Mouse (Mus musculus) CH12.LX (cell line): Measurements from ENCODE around the gene Tnik. TPM values are rescaled to one million over a fixed set of nuclear protein-coding genes. Genes with fewer than 3 reads are reported as not detected.

Source experiments
- DNase-seq: peaks from one replicate; pipeline ENCODE4 v3.0.0-alpha.2; 2013; ENCODE audit errors: extremely low read depth
- H3K27ac ChIP-seq: 2 replicates; pipeline ENCODE4 v1.5.1; 2012; ENCODE audit warnings: low read depth, mild to moderate bottlenecking, control low read depth, moderate library complexity; ENCODE audit not compliant: insufficient read depth
- H3K27me3 ChIP-seq: replicated peaks from 2 replicates; pipeline ENCODE3; 2012; ENCODE audit warnings: inconsistent platforms
- H3K36me3 ChIP-seq, 2 experiments: replicated peaks in 1 of 2; 2 replicates each; pipeline versions ENCODE3 to v1.6.1; 2012; ENCODE audit warnings: inconsistent platforms in 1 of 2, low read length in 1 of 2, mild to moderate bottlenecking in 1 of 2, mixed read lengths in 1 of 2, moderate library complexity in 1 of 2; ENCODE audit not compliant: control insufficient read depth in 1 of 2, insufficient read depth in 1 of 2
- H3K4me1 ChIP-seq, 2 experiments: 2 replicates each; pipeline ENCODE4 v1.6.1; 2012; ENCODE audit warnings: inconsistent platforms in 1 of 2, moderate library complexity in 1 of 2; ENCODE audit not compliant: insufficient read depth in 2 of 2, control insufficient read depth in 1 of 2
- H3K4me2 ChIP-seq: 2 replicates; pipeline ENCODE4 v1.6.1; 2012; ENCODE audit warnings: low read depth, mild to moderate bottlenecking, control low read depth; ENCODE audit not compliant: poor library complexity, insufficient read depth, severe bottlenecking
- H3K4me3 ChIP-seq, 3 experiments: fragments of 150-350 bp in 1 of 3; sonication (generic) in 1 of 3; replicated peaks in 1 of 3; 2 replicates each; pipeline versions ENCODE3 to v1.5.1; 2011 to 2012; ENCODE audit warnings: low read depth in 2 of 3, low read length in 2 of 3, mild to moderate bottlenecking in 2 of 3, moderate library complexity in 2 of 3, control low read depth in 1 of 3, improper control_type of control experiment in 1 of 3, inconsistent platforms in 1 of 3, mixed read lengths in 1 of 3; ENCODE audit not compliant: poor library complexity in 1 of 3
- H3K79me2 ChIP-seq: replicated peaks from 2 replicates; pipeline ENCODE4 v1.6.1; 2012; ENCODE audit warnings: mild to moderate bottlenecking, moderate library complexity; ENCODE audit not compliant: control insufficient read depth, poor library complexity, insufficient read depth, severe bottlenecking; ENCODE audit errors: extremely low read depth
- H3K9ac ChIP-seq: 2 replicates; pipeline ENCODE4 v1.6.1; 2012; ENCODE audit warnings: low read depth, mild to moderate bottlenecking, control low read depth, moderate library complexity; ENCODE audit not compliant: insufficient read depth
- H3K9me3 ChIP-seq: replicated peaks from 2 replicates; pipeline ENCODE3; 2012; ENCODE audit warnings: low read length, inconsistent platforms, mixed read lengths
- CHD2 ChIP-seq: IDR thresholded peaks from 2 replicates; pipeline ENCODE4 v1.6.1; 2011; ENCODE audit warnings: low read length, improper control_type of control experiment
- CTCF ChIP-seq, 2 experiments: IDR thresholded peaks in 1 of 2; conservative IDR thresholded peaks in 1 of 2; 2 replicates each; pipeline ENCODE4 v1.5.1; 2011 to 2012; ENCODE audit warnings: low read depth in 2 of 2, low read length in 2 of 2, improper control_type of control experiment in 1 of 2, inconsistent platforms in 1 of 2, mild to moderate bottlenecking in 1 of 2, moderate library complexity in 1 of 2
- E2F4 ChIP-seq: IDR thresholded peaks from 2 replicates; pipeline ENCODE4 v1.6.1; 2011; ENCODE audit warnings: low read depth, low read length, improper control_type of control experiment; ENCODE audit not compliant: insufficient replicate concordance
- ELF1 ChIP-seq: IDR thresholded peaks from 2 replicates; pipeline ENCODE4 v1.6.1; 2014; ENCODE audit warnings: low read depth, mild to moderate bottlenecking, inconsistent platforms, low read length, improper control_type of control experiment
- ETS1 ChIP-seq: conservative IDR thresholded peaks from 2 replicates; pipeline ENCODE4 v1.6.1; 2012; ENCODE audit warnings: low read depth, mild to moderate bottlenecking, inconsistent platforms, low read length, improper control_type of control experiment, moderate library complexity
- GABPA ChIP-seq: IDR thresholded peaks from 2 replicates; pipeline ENCODE4 v1.6.1; 2012; ENCODE audit warnings: low read depth, low read length, improper control_type of control experiment, inconsistent platforms; ENCODE audit not compliant: insufficient replicate concordance
- HCFC1 ChIP-seq: IDR thresholded peaks from 2 replicates; pipeline ENCODE4 v1.6.1; 2012; ENCODE audit warnings: low read depth, mild to moderate bottlenecking, inconsistent platforms, low read length, improper control_type of control experiment
- IRF4 ChIP-seq: IDR thresholded peaks from 2 replicates; pipeline ENCODE4 v1.6.1; 2014; ENCODE audit warnings: low read depth, mild to moderate bottlenecking, inconsistent platforms, low read length, improper control_type of control experiment
- JUN ChIP-seq: IDR thresholded peaks from 2 replicates; pipeline ENCODE4 v1.6.1; 2011; ENCODE audit warnings: low read depth, mild to moderate bottlenecking, low read length, improper control_type of control experiment, moderate library complexity; ENCODE audit not compliant: insufficient read depth
- JUND ChIP-seq: conservative IDR thresholded peaks from 2 replicates; pipeline ENCODE4 v1.6.1; 2011; ENCODE audit warnings: low read depth, low read length, improper control_type of control experiment
- MAFK ChIP-seq: IDR thresholded peaks from 2 replicates; pipeline ENCODE4 v1.6.1; 2011; ENCODE audit warnings: low read length, improper control_type of control experiment; ENCODE audit not compliant: insufficient replicate concordance
- MAZ ChIP-seq: IDR thresholded peaks from 2 replicates; pipeline ENCODE4 v1.6.1; 2012; ENCODE audit warnings: low read depth, mild to moderate bottlenecking, inconsistent platforms, low read length, improper control_type of control experiment, moderate library complexity
- MEF2A ChIP-seq: IDR thresholded peaks from 2 replicates; pipeline ENCODE4 v1.6.1; 2014; ENCODE audit warnings: low read depth, mild to moderate bottlenecking, inconsistent platforms, low read length, improper control_type of control experiment, borderline replicate concordance
- MXI1 ChIP-seq: IDR thresholded peaks from 2 replicates; pipeline ENCODE4 v1.6.1; 2011; ENCODE audit warnings: mild to moderate bottlenecking, low read depth, low read length, improper control_type of control experiment
- NELFE ChIP-seq: IDR thresholded peaks from 2 replicates; pipeline ENCODE4 v1.6.1; 2011; ENCODE audit warnings: low read depth, low read length, improper control_type of control experiment
- NRF1 ChIP-seq: IDR thresholded peaks from 2 replicates; pipeline ENCODE4 v1.6.1; 2014; ENCODE audit warnings: low read depth, mild to moderate bottlenecking, inconsistent platforms, low read length, improper control_type of control experiment, moderate library complexity
- PAX5 ChIP-seq: IDR thresholded peaks from 2 replicates; pipeline ENCODE4 v1.6.1; 2012; ENCODE audit warnings: low read length, inconsistent platforms, mixed read lengths
- POLR2A ChIP-seq: IDR thresholded peaks from 2 replicates; pipeline ENCODE4 v1.6.1; 2011; ENCODE audit warnings: low read depth, mild to moderate bottlenecking, improper control_type of control experiment, low read length
- POLR2AphosphoS2 ChIP-seq: IDR thresholded peaks from 2 replicates; pipeline ENCODE4 v1.6.1; 2011; ENCODE audit warnings: low read depth, low read length, improper control_type of control experiment
- SIN3A ChIP-seq: IDR thresholded peaks from 2 replicates; pipeline ENCODE4 v1.6.1; 2012; ENCODE audit warnings: low read length, improper control_type of control experiment, inconsistent platforms
- SMC3 ChIP-seq: IDR thresholded peaks from 2 replicates; pipeline ENCODE4 v1.6.1; 2011; ENCODE audit warnings: low read depth, low read length, improper control_type of control experiment
- TBP ChIP-seq: conservative IDR thresholded peaks from 2 replicates; pipeline ENCODE4 v1.6.1; 2011; ENCODE audit warnings: low read depth, low read length, improper control_type of control experiment
- UBTF ChIP-seq: IDR thresholded peaks from 2 replicates; pipeline ENCODE4 v1.6.1; 2012; ENCODE audit warnings: low read depth, mild to moderate bottlenecking, inconsistent platforms, low read length, improper control_type of control experiment, moderate library complexity
- USF2 ChIP-seq: conservative IDR thresholded peaks from 2 replicates; pipeline ENCODE4 v1.6.1; 2011; ENCODE audit warnings: low read depth, low read length, improper control_type of control experiment
- ZMIZ1 ChIP-seq: IDR thresholded peaks from 2 replicates; pipeline ENCODE4 v1.6.1; 2012; ENCODE audit warnings: low read depth, mild to moderate bottlenecking, inconsistent platforms, low read length, improper control_type of control experiment
- ZNF384 ChIP-seq: IDR thresholded peaks from 2 replicates; pipeline ENCODE4 v1.6.1; 2012; ENCODE audit warnings: low read depth, low read length, improper control_type of control experiment, inconsistent platforms
- dilution Hi-C: fragments of 300-500 bp; cut with MboI; formaldehyde crosslinking; loops from 2 replicates; pipeline ENCODE4 v1.14.3; 2020; ENCODE audit warnings: low sequenced_read_pairs; ENCODE audit not compliant: extremely low pct_unique_long_range_greater_than_20kb, extremely low pct_ligation_motif_present
- in situ Hi-C: fragments of 300-500 bp; cut with MboI; formaldehyde crosslinking; loops from 3 replicates; pipeline ENCODE4 v1.14.3; 2019; ENCODE audit warnings: low sequenced_read_pairs, low pct_ligation_motif_present, low pct_unique_long_range_greater_than_20kb, mixed read lengths
- polyA plus RNA-seq: library from polyadenylated mRNA; unstranded; fragments of >175 nt; gene quantifications from 2 replicates; pipeline ENCODE4 v1.2.1, GENCODE M21; 2012; ENCODE audit warnings: low read depth; ENCODE audit not compliant: insufficient read length
- total RNA-seq, 2 experiments: library from RNA; depleted of rRNA; stranded (reverse); fragments of 300-350 nt in 1 of 2; fragments of >200 nt in 1 of 2; gene quantifications; 2 replicates each; pipeline ENCODE4 v1.2.3; 2012 to 2014

Gene Tnik
- total and polyA plus RNA-seq, 3 experiments: 0.08 TPM; not detected in 2

DNA sequence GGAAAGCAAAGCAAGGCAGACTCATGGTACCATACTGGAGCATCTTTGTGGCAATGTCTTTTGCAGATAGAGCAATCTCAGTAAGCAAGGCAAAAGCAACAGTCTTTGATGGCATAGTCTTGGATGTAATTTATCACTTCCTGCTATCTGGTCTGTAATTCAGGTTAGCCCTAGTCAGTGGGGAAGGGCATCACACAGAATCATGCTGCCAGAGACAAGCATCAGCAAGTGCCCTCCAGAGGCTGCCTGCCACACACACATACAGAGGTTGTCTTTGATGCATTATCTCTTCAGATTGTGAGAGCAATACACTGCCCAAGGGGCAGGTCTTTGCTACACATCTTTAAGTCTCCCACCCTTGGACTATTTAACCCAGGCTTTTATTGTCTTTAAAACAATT is 8.9 kb downstream of the Tnik start:
- no peak for TF ChIP-seq MEF2A
- TF ChIP-seq POLR2AphosphoS2: no peak
- no peak for TF ChIP-seq USF2
- TF ChIP-seq POLR2A: no peak
- TF ChIP-seq IRF4: no peak
- TF ChIP-seq ZNF384: no peak
- no peak for TF ChIP-seq TBP
- TF ChIP-seq JUN: no peak
- no peak for TF ChIP-seq CHD2
- no peak for TF ChIP-seq E2F4
- no peak for TF ChIP-seq GABPA
- TF ChIP-seq MAZ: no peak
- TF ChIP-seq ETS1: no peak
- no peak for TF ChIP-seq ELF1
- TF ChIP-seq NRF1: no peak
- no peak for TF ChIP-seq MAFK
- TF ChIP-seq UBTF: no peak
- no peak for TF ChIP-seq CTCF (conservative IDR thresholded peaks at IDR 0.05 in 1 of 2, IDR thresholded peaks at IDR 0.05 in 1 of 2; ENCODE audit: low read depth in 2 of 2, low read length in 2 of 2)
- no peak for DNase-seq
- in situ Hi-C loops (no loop called here), dilution Hi-C loops (no loop called here)
- no peak overlapping the region for H3K4me3 ChIP-seq
- H3K4me2 ChIP-seq: no peak overlapping the region
- H3K27ac ChIP-seq: no peak overlapping the region
- no peaks in the 10 kb centered on the region for H3K4me1 ChIP-seq
- no peaks in the 10 kb centered on the region for H3K27me3 ChIP-seq
- H3K9ac ChIP-seq: no peak overlapping the region
- no peaks in the 10 kb centered on the region for H3K79me2 ChIP-seq
- H3K36me3 ChIP-seq: no peaks in the 10 kb centered on the region
- peaks cover 74% of the 10 kb centered on the region for H3K9me3 ChIP-seq

GRCm38 (mm10) chr3:28274763-28275162 is 11.7 kb downstream of the Tnik start:
- H3K4me2 ChIP-seq: no peak overlapping the region
- dilution Hi-C loops: no loop called here
- in situ Hi-C loops: no loop called here
- H3K79me2 ChIP-seq: no peaks in the 10 kb centered on the region
- H3K4me1 ChIP-seq: no peaks in the 10 kb centered on the region
- TF ChIP-seq GABPA: no peak
- no peak for TF ChIP-seq HCFC1
- TF ChIP-seq PAX5: no peak
- no peak for TF ChIP-seq NELFE
- TF ChIP-seq JUND: no peak
- no peak for TF ChIP-seq SMC3
- no peak for TF ChIP-seq ZMIZ1
- no peak for TF ChIP-seq MXI1
- TF ChIP-seq SIN3A: no peak
- no peaks in the 10 kb centered on the region for H3K36me3 ChIP-seq
- H3K9me3 ChIP-seq: peaks cover 61% of the 10 kb centered on the region
- H3K4me3 ChIP-seq: no peak overlapping the region
- DNase-seq: no peak
- H3K27me3 ChIP-seq: no peaks in the 10 kb centered on the region
- no peak overlapping the region for H3K27ac ChIP-seq
- H3K9ac ChIP-seq: no peak overlapping the region
